19 mouse cellular contexts compared by ENCODE assay signal in the genomic region with DNA sequence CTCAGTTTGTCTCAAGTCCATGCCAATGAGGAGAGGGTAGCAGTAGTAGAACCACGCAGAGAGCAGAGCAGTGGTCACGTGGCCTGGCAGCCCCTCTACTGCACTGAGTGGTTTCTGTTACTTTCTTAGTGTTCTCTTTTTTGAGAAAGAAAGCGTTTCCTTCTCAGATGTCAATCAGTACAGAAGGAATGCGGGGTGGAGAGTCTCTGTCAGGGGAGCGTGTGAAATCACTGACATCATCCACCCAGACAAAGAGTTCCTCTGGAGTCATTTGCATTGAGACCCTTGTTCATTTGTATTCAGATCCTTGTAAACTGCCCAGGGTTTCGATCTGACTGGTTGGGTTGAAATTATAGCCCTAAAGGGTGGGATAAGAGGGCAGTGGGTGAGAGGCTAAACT.
DNase-seq lines count a peak whose midpoint lies in the region; ATAC-seq and TF ChIP-seq lines count a peak whose summit lies in the region.
"Had no signal": no experiment of that assay in that cellular context is flagged by ENCODE, and none has a peak within 500 bp of the region (broad histone marks: within the 10 kb centered on the region; RNA-seq: fewer than 3 reads in every experiment).

No protein-coding gene starts in this region.

- 41% methylated on average over 6 of the region's 6 CpGs for WGBS in midbrain, embryonic 10.5 days
- WGBS in midbrain, postnatal 0 days: 35% methylated on average over 6 of the region's 6 CpGs
- 11% methylated on average over 6 of the region's 6 CpGs for WGBS in forebrain, embryonic 14.5 days
- 26% methylated on average over 6 of the region's 6 CpGs for WGBS in hindbrain, embryonic 16.5 days
- 31% methylated on average over 6 of the region's 6 CpGs for WGBS in neural tube, embryonic 14.5 days

- no peaks in the 10 kb centered on the region for H3K27me3 ChIP-seq in midbrain, embryonic 10.5 days (ENCODE audit: low read depth, poor library complexity, severe bottlenecking)
- no peaks in the 10 kb centered on the region for H3K27me3 ChIP-seq in midbrain, postnatal 0 days (ENCODE audit: insufficient read depth, low read length)
- H3K27me3 ChIP-seq in forebrain, embryonic 14.5 days (replicated peaks; ENCODE audit: control insufficient read depth, insufficient read depth, low read length): no peaks in the 10 kb centered on the region
- H3K27me3 ChIP-seq in hindbrain, embryonic 16.5 days (replicated peaks; ENCODE audit: control insufficient read depth, insufficient read depth, low read length): no peaks in the 10 kb centered on the region
- no peaks in the 10 kb centered on the region for H3K27me3 ChIP-seq in neural tube, embryonic 14.5 days (ENCODE audit: control insufficient read depth, insufficient read depth, low read length)
- H3K27me3 ChIP-seq: liver, embryonic 15.5 days; stomach, embryonic 15.5 days had no signal

- peak overlapping the region; percentile 81 for H3K27ac ChIP-seq in midbrain, embryonic 10.5 days (replicated peaks)
- no peak overlapping the region for H3K27ac ChIP-seq in midbrain, postnatal 0 days (ENCODE audit: low read depth, low read length)
- H3K27ac ChIP-seq in forebrain, embryonic 14.5 days (ENCODE audit: low read depth, low read length): no peak overlapping the region
- no peak overlapping the region for H3K27ac ChIP-seq in hindbrain, embryonic 16.5 days (ENCODE audit: low read depth, low read length)
- H3K27ac ChIP-seq in neural tube, embryonic 14.5 days (ENCODE audit: low read depth, low read length): no peak overlapping the region
- H3K27ac ChIP-seq: gastrocnemius, adult 2 months; heart, adult 2 months; liver, embryonic 15.5 days; stomach, embryonic 15.5 days had no signal

- DNase-seq in midbrain, embryonic 10.5 days (ENCODE audit: low spot score): peak; percentile 57
- no peak for DNase-seq in midbrain, postnatal 0 days (ENCODE audit: low spot score)
- peak; percentile 63 for DNase-seq in forebrain, embryonic 14.5 days (ENCODE audit: low spot score)
- DNase-seq in left cerebral cortex, adult 9 months (ENCODE audit: low spot score in 2 of 2): no peak
- DNase-seq in urinary bladder, postnatal 25 days (ENCODE audit: low spot score): no peak
- DNase-seq: adrenal gland, adult 8-10 months; cerebellum, postnatal 36 days; gastrocnemius, adult 2 months; heart, adult 2 months; heart, postnatal 10 days; kidney, postnatal 25 days; right cerebral cortex, postnatal 4 days; thymus, postnatal 25 days had no signal

- H3K4me3 ChIP-seq in midbrain, embryonic 10.5 days: no peak overlapping the region
- H3K4me3 ChIP-seq in midbrain, postnatal 0 days (ENCODE audit: low read depth, low read length): no peak overlapping the region
- H3K4me3 ChIP-seq in forebrain, embryonic 14.5 days (ENCODE audit: low read depth, low read length): no peak overlapping the region
- H3K4me3 ChIP-seq in hindbrain, embryonic 16.5 days (ENCODE audit: low read length): no peak overlapping the region
- H3K4me3 ChIP-seq in neural tube, embryonic 14.5 days (ENCODE audit: low read depth, low read length): no peak overlapping the region
- H3K4me3 ChIP-seq: gastrocnemius, adult 2 months; heart, adult 2 months; liver, embryonic 15.5 days; stomach, embryonic 15.5 days had no signal

- H3K9me3 ChIP-seq in midbrain, embryonic 10.5 days (replicated peaks): no peaks in the 10 kb centered on the region
- H3K9me3 ChIP-seq in midbrain, postnatal 0 days (ENCODE audit: low read length): no peaks in the 10 kb centered on the region
- H3K9me3 ChIP-seq in forebrain, embryonic 14.5 days (replicated peaks; ENCODE audit: control insufficient read depth, low read length): no peaks in the 10 kb centered on the region
- no peaks in the 10 kb centered on the region for H3K9me3 ChIP-seq in hindbrain, embryonic 16.5 days (ENCODE audit: control insufficient read depth, low read length)
- no peaks in the 10 kb centered on the region for H3K9me3 ChIP-seq in neural tube, embryonic 14.5 days (ENCODE audit: control insufficient read depth, low read length)
- H3K9me3 ChIP-seq: liver, embryonic 15.5 days; stomach, embryonic 15.5 days had no signal

- TF ChIP-seq CTCF in midbrain, postnatal 0 days (IDR thresholded peaks at IDR 0.05): no peak

- H3K4me2 ChIP-seq in midbrain, postnatal 0 days (ENCODE audit: low read depth, low read length, poor library complexity, severe bottlenecking): no peak overlapping the region
- no peak overlapping the region for H3K4me2 ChIP-seq in forebrain, embryonic 14.5 days (ENCODE audit: low read length)
- no peak overlapping the region for H3K4me2 ChIP-seq in hindbrain, embryonic 16.5 days (ENCODE audit: low read length)
- H3K4me2 ChIP-seq in neural tube, embryonic 14.5 days (ENCODE audit: low read depth, low read length): no peak overlapping the region
- H3K4me2 ChIP-seq: liver, embryonic 15.5 days; stomach, embryonic 15.5 days had no signal

- H3K4me1 ChIP-seq in midbrain, embryonic 10.5 days: peaks cover 45% of the 10 kb centered on the region
- no peaks in the 10 kb centered on the region for H3K4me1 ChIP-seq in midbrain, postnatal 0 days (ENCODE audit: insufficient read depth, low read length)
- peaks cover 6% of the 10 kb centered on the region; the same call in 1 of the 2 replicates for H3K4me1 ChIP-seq in forebrain, embryonic 14.5 days (ENCODE audit: control insufficient read depth, insufficient read depth, low read length)
- no peaks in the 10 kb centered on the region for H3K4me1 ChIP-seq in hindbrain, embryonic 16.5 days (ENCODE audit: control insufficient read depth, insufficient read depth, low read depth, low read length)
- H3K4me1 ChIP-seq in neural tube, embryonic 14.5 days (ENCODE audit: control insufficient read depth, insufficient read depth, low read length): no peaks in the 10 kb centered on the region; the same call in 1 of the 2 replicates
- H3K4me1 ChIP-seq: liver, embryonic 15.5 days; stomach, embryonic 15.5 days had no signal

- H3K9ac ChIP-seq in midbrain, postnatal 0 days (replicated peaks; ENCODE audit: low read length, poor library complexity, severe bottlenecking): no peak overlapping the region
- H3K9ac ChIP-seq in forebrain, embryonic 14.5 days (ENCODE audit: low read length): no peak overlapping the region
- no peak overlapping the region for H3K9ac ChIP-seq in hindbrain, embryonic 16.5 days (ENCODE audit: low read depth, low read length)
- no peak overlapping the region for H3K9ac ChIP-seq in neural tube, embryonic 14.5 days (replicated peaks; ENCODE audit: low read depth, low read length)
- H3K9ac ChIP-seq: liver, embryonic 15.5 days; stomach, embryonic 15.5 days had no signal

- no peak for ATAC-seq in midbrain, postnatal 0 days (ENCODE audit: low FRiP score)
- ATAC-seq in forebrain, embryonic 14.5 days: peak; percentile 85
- peak; percentile 58 for ATAC-seq in hindbrain, embryonic 16.5 days
- ATAC-seq in neural tube, embryonic 14.5 days (ENCODE audit: low read depth): peak; percentile 61; the same call in 1 of the 2 replicates
- no peak for ATAC-seq in megakaryocyte progenitor cell, adult 5-6 weeks (replicated peaks; ENCODE audit: poor library complexity)
- ATAC-seq: intestine, postnatal 0 days had no signal

- no peaks in the 10 kb centered on the region for H3K36me3 ChIP-seq in midbrain, embryonic 10.5 days
- H3K36me3 ChIP-seq in midbrain, postnatal 0 days (ENCODE audit: insufficient read depth, low read length): no peaks in the 10 kb centered on the region
- H3K36me3 ChIP-seq in forebrain, embryonic 14.5 days (ENCODE audit: control insufficient read depth, insufficient read depth, low read length): no peaks in the 10 kb centered on the region
- H3K36me3 ChIP-seq in hindbrain, embryonic 16.5 days (ENCODE audit: control insufficient read depth, insufficient read depth, low read length): no peaks in the 10 kb centered on the region
- H3K36me3 ChIP-seq in neural tube, embryonic 14.5 days (ENCODE audit: control insufficient read depth, insufficient read depth, low read length): no peaks in the 10 kb centered on the region
- H3K36me3 ChIP-seq: liver, embryonic 15.5 days; stomach, embryonic 15.5 days had no signal

Comparison
In these comparisons a context has a peak if more than half of its experiments do, and no peak if none do; other contexts are left out.
1. DNase-seq: peak in midbrain, embryonic 10.5 days (single experiment) and forebrain, embryonic 14.5 days (single experiment); none in midbrain, postnatal 0 days (single experiment), left cerebral cortex, adult 9 months (0 of 2) and urinary bladder, postnatal 25 days (single experiment).
2. ATAC-seq: peak in forebrain, embryonic 14.5 days (single experiment), hindbrain, embryonic 16.5 days (single experiment) and neural tube, embryonic 14.5 days (single experiment); none in midbrain, postnatal 0 days (single experiment) and megakaryocyte progenitor cell, adult 5-6 weeks (single experiment).